Mouse (Mus musculus): ENCODE measurements around the gene Zfp598.

- TF ChIP-seq POLR2A (IDR thresholded peaks at IDR 0.05; ENCODE audit: borderline replicate concordance, extremely low read depth, low read depth, low read length) (peak; percentile 80; the same call in 1 of the 2 replicates), CTCF (IDR thresholded peaks at IDR 0.05; ENCODE audit: insufficient read depth, low read length) (no peak)
Observed at GRCm38 (mm10) chr17:24650070-24650616, 19.3 kb upstream of the Zfp598 start, which contains the start of gene Slc9a3r2.
